Mouse (Mus musculus) megakaryocyte-erythroid progenitor cell, adult 5-6 weeks (primary cell): ENCODE data around the gene Lyl1. TPM values are rescaled to one million over a fixed set of nuclear protein-coding genes. Genes with fewer than 3 reads are reported as not detected.
"Not testable (repeated sequence)": the region's sequence is repeated elsewhere in the genome, so short reads cannot be mapped to it uniquely, and the experiment has no call there.

Experiments
- ATAC-seq: replicated peaks from 2 replicates; pipeline ENCODE4 v1.8.0; 2016; ENCODE audit warnings: mild to moderate bottlenecking, inconsistent platforms; ENCODE audit not compliant: severe bottlenecking, poor library complexity, low FRiP score, low TSS enrichment
- total RNA-seq, 2 experiments: library from RNA; stranded (forward) in 1 of 2; stranded (reverse) in 1 of 2; fragments of 200-1000, 215-1000 nt in 1 of 2; fragments of >200 nt in 1 of 2; fragmentation: Nextera tagmentation in 1 of 2; gene quantifications; 2 replicates each; pipeline ENCODE4 v1.2.3; 2014 to 2017

Lyl1 gene
- total RNA-seq, 2 experiments from 2014 or later: 9.5 to 65.2 TPM

DNA sequence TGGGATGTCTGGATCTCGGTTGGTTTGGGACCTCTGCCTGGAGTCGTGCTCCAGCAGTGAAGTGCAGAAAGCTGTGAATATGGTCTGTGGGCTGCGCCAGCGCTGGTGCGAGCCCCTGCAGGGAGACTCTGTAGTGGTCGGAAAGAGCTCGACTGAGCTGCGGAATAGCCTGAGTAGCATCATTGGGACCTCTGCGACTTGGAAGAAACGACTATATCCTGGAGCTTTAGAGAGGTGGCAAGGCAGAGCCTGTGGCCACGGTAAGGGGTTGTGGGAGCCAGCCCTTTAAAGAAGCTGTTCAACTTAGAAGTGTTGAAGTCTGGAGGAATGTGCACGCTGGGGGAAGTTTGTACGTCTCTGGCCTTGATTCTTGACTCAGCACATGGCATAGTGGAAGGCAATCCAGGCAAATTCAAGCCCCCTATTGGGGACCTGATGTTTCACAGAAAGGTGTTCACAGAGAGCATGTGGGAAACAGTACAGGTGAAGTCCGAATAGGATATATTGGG lies 35.8 kb upstream of the Lyl1 start:
- ATAC-seq: peak; percentile 2; the same call in 1 of the 2 replicates

- no peak for ATAC-seq
Observed at GRCm38 (mm10) chr8:84668081-84668480, 33.2 kb upstream of the Lyl1 start.

DNA sequence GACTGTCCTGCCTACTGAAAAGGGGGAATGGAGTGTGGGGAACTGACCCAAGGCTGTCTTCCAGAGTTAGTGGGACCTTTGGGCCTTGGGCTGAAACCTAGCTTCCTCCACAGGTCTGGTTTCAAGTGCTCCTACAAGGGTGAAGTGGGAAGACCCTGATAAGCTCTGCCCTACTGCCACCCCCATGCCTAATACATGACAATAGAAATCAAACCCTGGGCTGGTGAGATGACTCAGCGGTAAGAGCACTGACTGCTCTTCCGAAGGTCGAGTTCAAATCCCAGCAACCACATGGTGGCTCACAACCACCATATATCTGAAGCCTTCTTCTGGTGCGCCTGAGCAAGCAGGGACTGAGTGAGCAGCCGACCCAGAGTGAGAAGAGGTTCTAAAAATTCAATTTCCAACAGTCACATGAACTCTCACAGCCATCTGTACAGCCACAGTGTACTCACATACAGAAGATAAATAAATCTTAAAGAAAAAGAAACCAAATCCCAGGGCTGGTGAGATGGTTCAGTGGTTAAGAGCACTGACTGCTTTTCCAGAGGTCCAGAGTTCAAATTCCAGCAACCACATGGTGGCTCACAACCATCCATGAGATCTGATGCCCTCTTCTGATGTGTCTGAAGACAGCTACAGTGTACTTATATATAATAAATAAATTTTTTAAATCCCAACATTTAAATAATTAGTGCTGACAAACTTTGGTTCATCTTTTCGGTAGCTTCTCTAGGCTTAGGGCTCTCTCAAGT lies 32.3 kb upstream of the Lyl1 start:
- ATAC-seq: no peak

- ATAC-seq: not testable (repeated sequence)
Observed at GRCm38 (mm10) chr8:84670295-84671006, 30.8 kb upstream of the Lyl1 start.

- no peak for ATAC-seq
Observed at GRCm38 (mm10) chr8:84677305-84677704, 24.0 kb upstream of the Lyl1 start.

DNA sequence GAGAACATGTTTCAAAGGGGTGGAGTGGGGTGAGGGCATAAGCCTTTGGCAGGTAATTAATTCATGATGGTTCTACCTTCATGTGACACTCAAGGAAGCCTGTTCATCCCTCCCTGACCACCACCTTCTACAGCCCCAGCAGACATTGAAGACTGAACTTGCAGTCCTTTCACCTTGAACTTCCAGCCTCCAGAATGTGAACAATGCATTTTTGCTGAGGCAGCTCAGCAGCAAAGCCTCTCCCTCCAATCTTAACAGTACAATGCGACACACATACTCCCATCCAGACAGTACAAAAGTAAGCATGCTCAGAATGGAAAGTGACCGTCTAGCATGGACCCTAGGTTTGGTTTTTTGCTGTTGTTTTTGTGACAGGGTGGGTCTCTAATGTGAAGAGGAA lies 19.8 kb upstream of the Lyl1 start:
- ATAC-seq: no peak

DNA sequence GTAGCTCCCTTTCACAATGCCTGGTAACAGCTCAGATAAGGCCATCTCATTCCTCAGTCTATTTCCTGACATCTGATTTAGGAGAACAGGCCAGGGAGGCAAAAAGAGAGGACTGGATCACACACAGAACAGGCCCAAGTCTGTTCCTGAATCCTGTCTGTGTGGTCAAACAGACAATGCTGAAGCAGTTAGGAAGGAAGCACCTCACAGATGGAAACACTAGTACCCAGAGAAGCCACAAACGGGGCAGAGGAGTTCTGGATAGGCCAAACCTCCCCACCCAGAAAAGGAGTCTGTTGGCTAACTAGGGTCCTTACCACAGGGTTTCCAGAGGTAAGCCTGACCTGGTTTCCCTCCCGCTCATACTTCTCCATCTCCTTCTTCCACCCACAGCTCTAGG lies 19.0 kb upstream of the Lyl1 start:
- ATAC-seq: no peak

GRCm38 (mm10) chr8:84684537-84684936 lies 16.7 kb upstream of the Lyl1 start:
- ATAC-seq: no peak

- peak; percentile 24; the same call in 1 of the 2 replicates for ATAC-seq
Observed at GRCm38 (mm10) chr8:84686191-84687002, 14.9 kb upstream of the Lyl1 start, which contains the start of gene Trmt1. Gene Trmt1 (plus strand): TSS chr8:84686307.

DNA sequence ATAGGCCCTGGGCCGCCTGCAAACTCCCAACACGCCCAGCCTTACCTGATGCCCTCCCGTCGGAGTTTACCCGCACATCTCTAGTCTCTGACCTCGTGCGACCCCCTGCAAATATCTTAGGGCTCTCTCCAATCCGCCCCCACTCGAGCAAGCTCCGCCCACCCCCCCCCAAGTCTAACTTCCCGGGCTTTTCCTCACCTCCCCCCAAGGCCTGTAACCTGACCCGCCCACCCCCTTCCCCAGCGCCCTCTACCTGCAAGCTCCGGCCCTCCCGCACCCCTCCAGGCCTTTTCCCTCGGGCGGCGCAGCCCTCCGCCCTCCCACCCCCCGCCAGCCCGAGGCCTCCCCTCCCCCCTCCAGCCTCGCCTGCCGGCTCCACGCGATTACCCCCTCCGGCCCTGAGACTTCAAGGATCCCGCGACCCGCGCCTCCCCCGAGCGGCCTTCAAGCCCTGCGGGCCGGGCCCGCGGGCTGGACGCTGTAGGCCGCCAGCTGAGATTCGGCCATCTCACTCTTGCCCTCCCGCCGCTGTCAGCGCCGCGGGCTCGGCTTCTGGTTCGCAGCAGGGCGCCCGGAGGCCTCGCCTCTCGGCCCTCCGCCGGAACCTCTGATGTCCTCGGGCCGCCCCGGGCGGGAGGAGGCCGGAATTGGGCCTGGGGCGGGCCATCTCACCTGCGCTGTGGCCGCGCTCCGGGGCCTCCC lies 14.1 kb upstream of the Lyl1 start:
- ATAC-seq: no peak

- peak; percentile 71 for ATAC-seq
Observed at GRCm38 (mm10) chr8:84687705-84688100, 13.6 kb upstream of the Lyl1 start, which contains the start of gene Nacc1. Gene Nacc1 (minus strand): TSS chr8:84687862.

- ATAC-seq: peak; percentile 80
Observed at GRCm38 (mm10) chr8:84689091-84689915, 12.0 kb upstream of the Lyl1 start.

- ATAC-seq: no peak
Observed at GRCm38 (mm10) chr8:84693332-84693731, 7.9 kb upstream of the Lyl1 start.

DNA sequence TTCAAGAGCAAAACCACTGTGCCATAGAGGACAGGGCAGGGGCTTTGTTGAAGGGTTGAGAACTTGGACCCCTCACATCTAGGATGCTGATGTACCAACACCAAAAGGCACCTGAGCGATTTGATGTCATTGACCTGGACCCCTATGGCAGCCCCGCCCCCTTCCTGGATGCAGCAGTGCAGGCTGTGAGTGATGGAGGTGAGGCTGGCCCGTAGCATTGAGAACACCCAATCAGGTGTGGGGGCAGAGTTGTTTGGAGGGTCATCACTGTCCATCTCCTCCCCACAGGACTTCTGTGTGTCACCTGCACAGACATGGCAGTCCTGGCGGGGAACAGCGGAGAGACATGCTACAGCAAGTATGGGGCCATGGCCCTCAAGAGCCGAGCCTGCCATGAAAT lies 6.1 kb upstream of the Lyl1 start:
- ATAC-seq: no peak

- 0 out of 2 replicates have a peak, but pooled peaks have one; percentile 20 for ATAC-seq
Observed at GRCm38 (mm10) chr8:84697166-84698130, 3.8 kb upstream of the Lyl1 start.

DNA sequence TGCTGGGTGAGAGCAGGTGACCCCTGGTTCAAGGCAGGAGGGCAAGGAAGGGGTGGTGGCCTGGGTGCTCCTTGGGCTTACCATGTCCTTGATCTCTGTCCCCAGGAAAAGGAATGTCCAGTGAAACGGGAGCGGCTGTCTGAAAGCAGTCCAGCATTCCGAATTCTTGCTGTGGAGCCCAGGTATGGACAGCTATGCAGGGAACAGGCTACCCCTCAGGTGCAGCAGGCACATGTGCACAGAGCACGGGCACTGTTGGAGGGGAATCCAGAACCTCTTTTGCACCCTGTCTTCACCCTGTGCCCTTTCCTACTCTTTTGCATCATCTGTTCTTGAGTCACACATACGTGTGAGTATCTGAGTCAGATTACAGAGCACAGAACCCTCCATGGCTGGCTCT lies 3.0 kb upstream of the Lyl1 start:
- no peak for ATAC-seq

- no peak for ATAC-seq
Observed at GRCm38 (mm10) chr8:84698929-84699401, 2.3 kb upstream of the Lyl1 start.
